ENCODE assay signal across 8 mouse cellular contexts in the genomic region with DNA sequence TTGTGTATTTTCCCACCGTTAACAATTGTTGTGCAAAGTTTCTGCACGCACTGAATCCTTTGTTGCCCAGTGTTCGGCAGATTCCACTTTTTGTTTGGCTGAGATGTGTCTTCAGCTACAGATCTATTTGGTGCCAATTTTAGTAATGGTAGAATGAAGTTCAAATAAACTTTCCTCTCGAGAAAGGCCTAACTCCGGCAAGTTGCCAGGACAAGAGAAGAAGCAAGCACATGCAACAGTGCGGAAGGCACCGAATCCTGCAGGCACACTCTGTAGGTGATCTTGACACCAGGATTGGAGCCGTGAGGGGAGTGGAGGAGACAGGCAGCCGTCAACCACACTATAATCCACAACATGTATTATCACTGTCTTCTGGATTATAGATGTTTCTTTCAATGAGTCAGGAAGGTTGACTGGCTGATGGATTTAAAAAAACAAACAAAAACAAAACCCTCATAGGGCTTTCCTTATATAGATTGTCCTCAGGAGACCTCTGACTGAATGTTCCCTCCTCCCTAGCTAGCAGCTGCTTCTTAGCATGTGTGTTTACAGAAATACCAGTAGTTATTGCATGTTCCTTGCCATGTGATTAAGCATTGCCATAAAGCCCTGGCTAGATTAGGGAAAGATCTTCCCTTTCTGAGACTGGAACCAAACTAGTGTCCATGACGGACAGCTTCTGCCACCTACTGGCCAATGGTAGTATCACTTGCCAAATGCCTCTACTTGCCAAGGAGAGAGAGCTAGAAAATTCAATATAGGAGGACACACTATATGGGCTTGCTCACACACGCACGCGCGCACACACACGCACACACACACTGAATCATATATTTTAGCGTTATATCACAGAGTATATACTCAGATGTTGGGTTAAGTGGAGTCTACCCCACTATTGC. TPM values are rescaled to one million over a fixed set of nuclear protein-coding genes. Genes with fewer than 3 reads are reported as not detected.
A peak's percentile ranks its signal among the peaks of the same experiment; 100 is the strongest.
DNase-seq lines count a peak whose midpoint lies in the region; ATAC-seq and TF ChIP-seq lines count a peak whose summit lies in the region.

No protein-coding gene starts in this region.

- no peak for TF ChIP-seq EP300 in liver, embryonic 14.5 days (IDR thresholded peaks at IDR 0.05; ENCODE audit: low read depth)

- no peak overlapping the region for H3K9ac ChIP-seq in embryonic facial prominence, embryonic 12.5 days
- H3K9ac ChIP-seq in liver, embryonic 14.5 days (replicated peaks): no peak overlapping the region
- H3K9ac ChIP-seq in neural tube, embryonic 12.5 days: no peak overlapping the region
- no peak overlapping the region for H3K9ac ChIP-seq in stomach, embryonic 16.5 days (ENCODE audit: low read length)

- no peaks in the 10 kb centered on the region for H3K4me1 ChIP-seq in embryonic facial prominence, embryonic 12.5 days
- 0 out of 4 replicates have a peak, but pooled peaks cover 0 to 3% of the 10 kb centered on the region in 2 experiments for H3K4me1 ChIP-seq in liver, embryonic 14.5 days (replicated peaks; ENCODE audit: control insufficient read depth in 2 of 2, insufficient read depth in 2 of 2, low read length in 1 of 2)
- H3K4me1 ChIP-seq in neural tube, embryonic 12.5 days: no peaks in the 10 kb centered on the region
- no peaks in the 10 kb centered on the region for H3K4me1 ChIP-seq in stomach, embryonic 16.5 days (ENCODE audit: control insufficient read depth, insufficient read depth, low read length)

- TF ChIP-seq CTCF in liver, embryonic 14.5 days (IDR thresholded peaks at IDR 0.05; ENCODE audit: low read depth): peak; percentile 87

- DNase-seq in CD4-positive helper T cell, adult 2 months (ENCODE audit: low read depth, low spot score): peak; percentile 68
- DNase-seq in adrenal gland, postnatal 25 days: peak; percentile 77
- peak; percentile 74 to 82 for DNase-seq in heart, adult 9 months (ENCODE audit: low spot score in 2 of 2)
- peak; percentile 92 for DNase-seq in kidney, postnatal 10 days
- DNase-seq in liver, embryonic 14.5 days (ENCODE audit: low read depth in 3 of 3, low spot score in 3 of 3): peak; percentile 31 to 36 (median 33)

- H3K27ac ChIP-seq in embryonic facial prominence, embryonic 12.5 days: no peak overlapping the region
- no peak overlapping the region for H3K27ac ChIP-seq in liver, embryonic 14.5 days
- H3K27ac ChIP-seq in neural tube, embryonic 12.5 days: no peak overlapping the region
- no peak overlapping the region; the same call in 1 of the 2 replicates for H3K27ac ChIP-seq in stomach, embryonic 16.5 days (ENCODE audit: low read length)

- H3K4me3 ChIP-seq in embryonic facial prominence, embryonic 12.5 days: no peak overlapping the region
- no peak overlapping the region for H3K4me3 ChIP-seq in liver, embryonic 14.5 days (ENCODE audit: insufficient read depth in 1 of 2, low read depth in 2 of 2, low read length in 2 of 2)
- no peak overlapping the region for H3K4me3 ChIP-seq in neural tube, embryonic 12.5 days
- H3K4me3 ChIP-seq in stomach, embryonic 16.5 days (replicated peaks; ENCODE audit: low read length): no peak overlapping the region

- 48% methylated on average over 16 of the region's 16 CpGs for WGBS in embryonic facial prominence, embryonic 12.5 days
- 39% methylated on average over 16 of the region's 16 CpGs for WGBS in liver, embryonic 14.5 days (ENCODE audit: insufficient replicate concordance)
- WGBS in neural tube, embryonic 12.5 days: 54% methylated on average over 16 of the region's 16 CpGs
- 37% methylated on average over 16 of the region's 16 CpGs for WGBS in stomach, embryonic 16.5 days

- H3K27me3 ChIP-seq in embryonic facial prominence, embryonic 12.5 days: no peaks in the 10 kb centered on the region
- H3K27me3 ChIP-seq in liver, embryonic 14.5 days (ENCODE audit: control insufficient read depth, insufficient read depth, low read length): no peaks in the 10 kb centered on the region
- H3K27me3 ChIP-seq in neural tube, embryonic 12.5 days (replicated peaks): no peaks in the 10 kb centered on the region
- H3K27me3 ChIP-seq in stomach, embryonic 16.5 days (ENCODE audit: control insufficient read depth, insufficient read depth, low read length): no peaks in the 10 kb centered on the region

- no peaks in the 10 kb centered on the region for H3K9me3 ChIP-seq in embryonic facial prominence, embryonic 12.5 days
- H3K9me3 ChIP-seq in liver, embryonic 14.5 days (ENCODE audit: control insufficient read depth, low read length): no peaks in the 10 kb centered on the region
- no peaks in the 10 kb centered on the region for H3K9me3 ChIP-seq in neural tube, embryonic 12.5 days
- no peaks in the 10 kb centered on the region for H3K9me3 ChIP-seq in stomach, embryonic 16.5 days (replicated peaks; ENCODE audit: control insufficient read depth, low read length)

- ATAC-seq in embryonic facial prominence, embryonic 12.5 days (ENCODE audit: insufficient number of reproducible peaks, insufficient read depth, low FRiP score, low TSS enrichment): peak; percentile 47; the same call in 1 of the 2 replicates
- ATAC-seq in liver, embryonic 14.5 days (ENCODE audit: insufficient read depth): no peak
- ATAC-seq in neural tube, embryonic 12.5 days (ENCODE audit: low FRiP score, low read depth): peak; percentile 37; the same call in 1 of the 2 replicates
- ATAC-seq in stomach, embryonic 16.5 days (ENCODE audit: insufficient read depth, low FRiP score): peak; percentile 69

- no peak overlapping the region for H3K4me2 ChIP-seq in embryonic facial prominence, embryonic 12.5 days (replicated peaks)
- no peak overlapping the region for H3K4me2 ChIP-seq in liver, embryonic 14.5 days (ENCODE audit: low read depth)
- no peak overlapping the region for H3K4me2 ChIP-seq in neural tube, embryonic 12.5 days (replicated peaks)
- no peak overlapping the region for H3K4me2 ChIP-seq in stomach, embryonic 16.5 days (ENCODE audit: low read depth, low read length)

- H3K36me3 ChIP-seq in embryonic facial prominence, embryonic 12.5 days: no peaks in the 10 kb centered on the region
- no peaks in the 10 kb centered on the region for H3K36me3 ChIP-seq in liver, embryonic 14.5 days (replicated peaks; ENCODE audit: control insufficient read depth, insufficient read depth, low read depth)
- no peaks in the 10 kb centered on the region for H3K36me3 ChIP-seq in neural tube, embryonic 12.5 days
- no peaks in the 10 kb centered on the region for H3K36me3 ChIP-seq in stomach, embryonic 16.5 days (ENCODE audit: control insufficient read depth, insufficient read depth, low read length)

RNA-seq across cellular contexts. Expression of gene Spdye4c, which starts 18.0 kb away (rescaled TPM):
- not detected in 2 replicates for total RNA-seq in adrenal gland, postnatal 25 days (2021)
- polyA plus RNA-seq in embryonic facial prominence, embryonic 12.5 days (2016; fragmentation: Nextera tagmentation; extraction: Ambion mirVana): not detected in 2 replicates
- not detected in 2 replicates for polyA plus RNA-seq in liver, embryonic 14.5 days (2012; rRNA removed)
- polyA plus RNA-seq in liver, embryonic 14.5 days (2014; fragmentation: Nextera tagmentation; extraction: Ambion mirVana): not detected in 2 replicates
- not detected in 2 replicates for polyA plus RNA-seq in neural tube, embryonic 12.5 days (2016; fragmentation: Nextera tagmentation; extraction: Ambion mirVana)
- not detected in 2 replicates for polyA plus RNA-seq in stomach, embryonic 16.5 days (2015; fragmentation: Nextera tagmentation; extraction: Ambion mirVana)

Comparison
In these comparisons a context has a peak if more than half of its experiments do, and no peak if none do; other contexts are left out.
1. DNase-seq: peak in every context shown above with its lines; median percentile 92 in kidney, postnatal 10 days; 78 in heart, adult 9 months; 77 in adrenal gland, postnatal 25 days; 68 in CD4-positive helper T cell, adult 2 months; 33 in liver, embryonic 14.5 days.